Mouse (Mus musculus) WW6 (cell line): ENCODE results near the gene Pagr1b.
A peak's percentile ranks its signal among the peaks of the same experiment; 100 is the strongest.

Source experiments
- DNase-seq: peaks from one replicate; pipeline ENCODE4 v3.0.0-alpha.2; 2013; ENCODE audit warnings: low read depth, low spot score

Pagr1b gene

GRCm38 (mm10) chr7:127016481-127016485 lies at the start of gene Pagr1b:
TSS of gene Pagr1b (minus strand) at chr7:127016484.
- DNase-seq, result no peak

- DNase-seq, result no peak
Measured at GRCm38 (mm10) chr7:127065538-127065937, 49.3 kb upstream of the Pagr1b start.

GRCm38 (mm10) chr7:127055026-127055585 lies 38.8 kb upstream of the Pagr1b start:
- DNase-seq, result no peak

- peak; percentile 66 for DNase-seq
Measured at GRCm38 (mm10) chr7:127041851-127042672, 25.8 kb upstream of the Pagr1b start, which contains the start of gene Kif22. TSS of gene Kif22 (minus strand) at chr7:127042471.

GRCm38 (mm10) chr7:127031244-127031643 lies 15.0 kb upstream of the Pagr1b start:
- no peak for DNase-seq

- no peak for DNase-seq
Measured at GRCm38 (mm10) chr7:127030172-127030571, 13.9 kb upstream of the Pagr1b start.

- DNase-seq, result no peak
Measured at GRCm38 (mm10) chr7:127027885-127028284, 11.6 kb upstream of the Pagr1b start.

- peak; percentile 98 for DNase-seq
Measured at GRCm38 (mm10) chr7:127026984-127027726, 10.9 kb upstream of the Pagr1b start, which contains the start of gene Maz. TSS of gene Maz (minus strand) at chr7:127027037.

GRCm38 (mm10) chr7:127026616-127026983 lies 10.3 kb upstream of the Pagr1b start:
- no peak for DNase-seq

- no peak for DNase-seq
Measured at GRCm38 (mm10) chr7:127026161-127026600, 9.9 kb upstream of the Pagr1b start.

GRCm38 (mm10) chr7:127025556-127026160 lies 9.4 kb upstream of the Pagr1b start:
- DNase-seq, result no peak

- no peak for DNase-seq
Measured at GRCm38 (mm10) chr7:127024755-127025555, 8.7 kb upstream of the Pagr1b start.

- DNase-seq, result no peak
Measured at GRCm38 (mm10) chr7:127023896-127024690, 7.8 kb upstream of the Pagr1b start.

GRCm38 (mm10) chr7:127023272-127023691 lies 7.0 kb upstream of the Pagr1b start:
- no peak for DNase-seq

GRCm38 (mm10) chr7:127022528-127023271 lies 6.4 kb upstream of the Pagr1b start:
- no peak for DNase-seq

GRCm38 (mm10) chr7:127021563-127022527 lies 5.6 kb upstream of the Pagr1b start:
- DNase-seq, result no peak

- no peak for DNase-seq
Measured at GRCm38 (mm10) chr7:127020901-127021562, 4.7 kb upstream of the Pagr1b start, which contains the start of the genes Gm42742 and Prrt2. TSS of gene Gm42742 (minus strand) at chr7:127021097. TSS of gene Prrt2 (minus strand) at chr7:127021211.

GRCm38 (mm10) chr7:127020491-127020890 lies 4.2 kb upstream of the Pagr1b start:
- no peak for DNase-seq
